Mouse (Mus musculus) liver, embryonic 16.5 days (tissue): ENCODE measurements at regions not wholly inside any gene's neighbourhood (a gene's known extent, or its start where the extent isn't known, plus 50 kb on each side); places are given as distances from the start of the nearest gene placed in this dataset.

Source experiments
- ATAC-seq: fragments of 200-750 bp; cut with Nextera tagmentation; 2 replicates; pipeline ENCODE4 v1.8.0; 2017; ENCODE audit warnings: low read depth, mild to moderate bottlenecking, moderate number of reproducible peaks, moderate library complexity
- H3K27ac ChIP-seq: fragments of 300-500 bp; sonication (generic); 2 replicates; pipeline ENCODE4 v1.5.1; 2014; ENCODE audit warnings: mild to moderate bottlenecking, low read length
- H3K27me3 ChIP-seq: fragments of 300-500 bp; sonication (generic); 2 replicates; pipeline ENCODE4 v1.6.1; 2014; ENCODE audit warnings: low read depth, low read length, mixed read lengths; ENCODE audit not compliant: control insufficient read depth, insufficient read depth
- H3K36me3 ChIP-seq: fragments of 300-500 bp; sonication (generic); 2 replicates; pipeline ENCODE4 v1.6.1; 2014; ENCODE audit warnings: mild to moderate bottlenecking; ENCODE audit not compliant: control insufficient read depth, insufficient read depth
- H3K4me1 ChIP-seq: fragments of 300-500 bp; sonication (generic); 2 replicates; pipeline ENCODE4 v1.6.1; 2014; ENCODE audit warnings: low read depth, low read length, mixed read lengths; ENCODE audit not compliant: control insufficient read depth
- H3K4me2 ChIP-seq: fragments of 300-500 bp; sonication (generic); 2 replicates; pipeline ENCODE4 v1.6.1; 2014; ENCODE audit warnings: low read depth, low read length, mixed read lengths
- H3K4me3 ChIP-seq: fragments of 300-500 bp; sonication (generic); 2 replicates; pipeline ENCODE4 v1.5.1; 2014; ENCODE audit warnings: low read depth, mild to moderate bottlenecking, low read length
- H3K9ac ChIP-seq: fragments of 300-500 bp; sonication (generic); 2 replicates; pipeline ENCODE4 v1.6.1; 2014; ENCODE audit warnings: low read depth, low read length
- H3K9me3 ChIP-seq: fragments of 300-500 bp; sonication (generic); replicated peaks from 2 replicates; pipeline ENCODE4 v1.6.1; 2016; ENCODE audit warnings: low read length; ENCODE audit not compliant: control insufficient read depth
- WGBS: fragments of 180-500 bp; shearing (Covaris S2); extraction: QIAGEN DNeasy Blood & Tissue Kit; methylation state at CpG from one replicate; pipeline ENCODE4 v1.1.7; 2014; ENCODE audit not compliant: insufficient replicate concordance; 5-methylcytosine and 5-hydroxymethylcytosine counted together

DNA sequence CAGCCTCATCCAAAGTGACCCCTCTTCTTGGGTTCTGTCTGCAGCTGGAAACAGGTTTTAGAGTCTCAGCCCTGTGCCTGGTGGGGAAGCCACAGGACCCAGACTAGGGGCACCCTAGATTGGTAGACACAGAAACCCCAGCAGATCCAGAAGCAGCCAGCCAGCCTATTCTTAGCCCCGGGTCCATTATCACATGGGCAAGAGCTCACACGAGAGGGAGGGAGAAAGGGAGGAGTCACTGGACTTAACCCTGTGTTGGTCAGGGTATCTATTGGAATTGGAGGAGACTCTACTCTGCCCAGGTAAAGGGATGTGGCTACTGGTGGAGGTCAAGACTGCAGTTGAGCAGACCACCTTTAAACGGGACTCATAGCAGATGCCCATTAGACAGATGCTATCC lies 101.5 kb upstream of the Unc5b start:
- no peak; the same call in 1 of the 2 replicates for ATAC-seq
- H3K9me3 ChIP-seq = no peaks in the 10 kb centered on the region
- no peaks in the 10 kb centered on the region for H3K27me3 ChIP-seq
- no peak overlapping the region for H3K9ac ChIP-seq
- 0 out of 2 replicates have a peak overlapping the region, but pooled peaks have one; percentile 10 for H3K27ac ChIP-seq
- no peaks in the 10 kb centered on the region for H3K36me3 ChIP-seq
- no peak overlapping the region for H3K4me3 ChIP-seq
- no peak overlapping the region for H3K4me2 ChIP-seq
- no peaks in the 10 kb centered on the region; the same call in 1 of the 2 replicates for H3K4me1 ChIP-seq
- WGBS = 19% methylated on average over 3 of the region's 3 CpGs

DNA sequence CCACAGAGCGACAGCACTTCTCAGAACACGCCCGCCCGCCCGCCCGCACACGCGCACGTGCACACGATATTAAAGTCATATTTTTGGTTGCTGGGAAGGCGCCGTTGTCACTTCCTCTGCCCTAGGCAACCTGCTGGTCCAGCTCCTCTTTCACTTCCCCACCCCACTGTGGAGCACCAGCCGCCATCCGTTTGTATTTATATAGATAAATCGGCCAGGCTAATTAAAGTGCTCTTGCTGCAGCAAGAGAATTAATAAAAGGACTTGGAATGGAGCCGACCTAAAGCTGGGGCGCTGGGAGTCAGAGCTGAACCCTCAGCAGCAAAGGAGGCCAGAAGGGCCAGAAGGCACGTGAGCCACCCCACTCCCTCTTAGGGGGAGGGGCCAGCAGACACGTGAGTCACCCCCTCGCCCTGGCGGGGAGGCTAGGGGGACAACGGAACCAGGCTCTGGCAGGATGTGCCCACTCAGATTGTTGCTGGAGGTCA lies 100.6 kb upstream of the Unc5b start:
- 19% methylated on average over 22 of the region's 22 CpGs for WGBS
- no peak overlapping the region for H3K9ac ChIP-seq
- H3K4me2 ChIP-seq = peak overlapping the region; percentile 27; the same call in 1 of the 2 replicates
- H3K27me3 ChIP-seq = no peaks in the 10 kb centered on the region
- no peak overlapping the region for H3K4me3 ChIP-seq
- H3K9me3 ChIP-seq = no peaks in the 10 kb centered on the region
- H3K4me1 ChIP-seq = no peaks in the 10 kb centered on the region; the same call in 1 of the 2 replicates
- no peak for ATAC-seq
- no peaks in the 10 kb centered on the region for H3K36me3 ChIP-seq
- H3K27ac ChIP-seq = no peak overlapping the region; the same call in 1 of the 2 replicates

GRCm38 (mm10) chr10:60928646-60929045 lies 97.3 kb upstream of the Unc5b start:
- Histone ChIP-seq H3K36me3 (no peaks in the 10 kb centered on the region), H3K4me2 (no peak overlapping the region), H3K4me1 (no peaks in the 10 kb centered on the region; the same call in 1 of the 2 replicates), H3K27ac (no peak overlapping the region), H3K9me3 (no peaks in the 10 kb centered on the region), H3K4me3 (no peak overlapping the region), H3K27me3 (no peaks in the 10 kb centered on the region), H3K9ac (no peak overlapping the region)
- ATAC-seq = peak; percentile 73
- WGBS = 53% methylated on average over 7 of the region's 7 CpGs

DNA sequence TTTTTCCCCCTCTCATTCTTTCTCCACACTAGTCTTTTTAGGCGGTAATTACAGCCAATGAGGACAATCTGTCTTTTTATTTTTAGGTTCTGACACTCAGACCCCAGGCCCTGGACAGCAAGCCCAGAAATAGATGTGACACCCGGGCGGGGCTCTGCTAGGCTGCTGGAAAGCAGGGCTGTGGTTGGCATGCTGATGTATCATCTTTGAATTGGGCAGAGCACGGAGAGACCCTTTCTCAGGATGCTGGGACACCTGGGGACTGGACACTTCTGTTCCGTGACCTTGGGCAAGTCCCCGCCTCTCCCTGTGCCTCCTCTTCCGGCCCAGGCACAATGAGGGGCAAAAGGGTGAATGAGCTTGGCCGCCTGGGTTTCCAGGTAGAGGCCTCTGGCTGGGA lies 96.8 kb upstream of the Unc5b start:
- 49% methylated on average over 8 of the region's 8 CpGs for WGBS
- Histone ChIP-seq H3K4me3 (no peak overlapping the region), H3K36me3 (no peaks in the 10 kb centered on the region), H3K27me3 (no peaks in the 10 kb centered on the region), H3K9me3 (no peaks in the 10 kb centered on the region), H3K4me2 (no peak overlapping the region), H3K27ac (no peak overlapping the region), H3K9ac (no peak overlapping the region), H3K4me1 (no peaks in the 10 kb centered on the region; the same call in 1 of the 2 replicates)
- ATAC-seq = no peak

DNA sequence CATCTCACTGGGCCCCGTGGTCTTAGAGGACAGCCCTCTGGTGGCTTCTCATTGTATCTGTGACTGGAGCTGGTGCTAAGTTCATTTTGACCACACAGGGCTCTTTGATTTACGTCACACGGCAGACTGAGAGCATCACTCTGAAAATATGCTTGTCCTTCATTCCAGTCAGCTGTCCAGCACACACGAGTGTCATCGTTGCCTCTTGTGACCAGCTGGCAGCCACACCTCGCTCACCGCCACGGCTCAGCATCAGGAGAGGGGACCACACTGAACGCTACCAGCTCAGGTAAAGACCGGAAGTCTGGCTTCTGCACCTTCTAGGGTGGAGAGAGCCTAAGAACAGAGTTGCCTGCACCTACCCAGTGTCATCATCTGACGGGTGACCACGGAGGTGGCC lies 95.3 kb upstream of the Unc5b start:
- Histone ChIP-seq H3K4me3 (no peak overlapping the region), H3K4me1 (no peaks in the 10 kb centered on the region; the same call in 1 of the 2 replicates), H3K9me3 (no peaks in the 10 kb centered on the region), H3K27ac (no peak overlapping the region), H3K9ac (no peak overlapping the region), H3K27me3 (no peaks in the 10 kb centered on the region), H3K4me2 (no peak overlapping the region), H3K36me3 (no peaks in the 10 kb centered on the region)
- 72% methylated on average over 12 of the region's 12 CpGs for WGBS
- ATAC-seq = no peak

- peak overlapping the region; percentile 53; the same call in 1 of the 2 replicates for H3K27ac ChIP-seq
- 41% methylated on average over 2 of the region's 2 CpGs for WGBS
These were observed 94.3 kb upstream of the Unc5b start for GRCm38 (mm10) chr10:60925644-60926043.

GRCm38 (mm10) chr10:60925198-60925597 lies 93.8 kb upstream of the Unc5b start:
- Histone ChIP-seq H3K4me2 (no peak overlapping the region), H3K4me1 (no peaks in the 10 kb centered on the region; the same call in 1 of the 2 replicates), H3K27ac (no peak overlapping the region), H3K36me3 (no peaks in the 10 kb centered on the region), H3K4me3 (no peak overlapping the region), H3K27me3 (no peaks in the 10 kb centered on the region), H3K9ac (no peak overlapping the region), H3K9me3 (no peaks in the 10 kb centered on the region)
- no peak for ATAC-seq
- WGBS = 42% methylated on average over 2 of the region's 2 CpGs

More at GRCm38 (mm10) chr10:60925644-60926043, 94.3 kb upstream of the Unc5b start:
- no peaks in the 10 kb centered on the region; the same call in 1 of the 2 replicates for H3K4me1 ChIP-seq
- no peak overlapping the region for H3K4me3 ChIP-seq
- H3K36me3 ChIP-seq = no peaks in the 10 kb centered on the region
- H3K4me2 ChIP-seq = no peak overlapping the region
- ATAC-seq = peak; percentile 73
- no peaks in the 10 kb centered on the region for H3K27me3 ChIP-seq
- no peaks in the 10 kb centered on the region for H3K9me3 ChIP-seq
- H3K9ac ChIP-seq = no peak overlapping the region

GRCm38 (mm10) chr10:60923806-60924205 lies 92.4 kb upstream of the Unc5b start:
- Histone ChIP-seq H3K4me2 (no peak overlapping the region), H3K27ac (no peak overlapping the region), H3K4me3 (no peak overlapping the region), H3K27me3 (no peaks in the 10 kb centered on the region), H3K9ac (no peak overlapping the region), H3K9me3 (no peaks in the 10 kb centered on the region), H3K36me3 (no peaks in the 10 kb centered on the region), H3K4me1 (no peaks in the 10 kb centered on the region; the same call in 1 of the 2 replicates)
- ATAC-seq = no peak
- 70% methylated on average over 11 of the region's 11 CpGs for WGBS

GRCm38 (mm10) chr10:60920621-60921020 lies 89.2 kb upstream of the Unc5b start:
- Histone ChIP-seq H3K4me3 (no peak overlapping the region), H3K27ac (no peak overlapping the region), H3K4me1 (no peaks in the 10 kb centered on the region), H3K4me2 (no peak overlapping the region), H3K9ac (no peak overlapping the region), H3K27me3 (no peaks in the 10 kb centered on the region), H3K36me3 (no peaks in the 10 kb centered on the region), H3K9me3 (no peaks in the 10 kb centered on the region)
- WGBS = 50% methylated on average over 1 of the region's 1 CpGs
- ATAC-seq = no peak
